Comparison of ENCODE assay signal across 8 mouse cellular contexts in the genomic region with DNA sequence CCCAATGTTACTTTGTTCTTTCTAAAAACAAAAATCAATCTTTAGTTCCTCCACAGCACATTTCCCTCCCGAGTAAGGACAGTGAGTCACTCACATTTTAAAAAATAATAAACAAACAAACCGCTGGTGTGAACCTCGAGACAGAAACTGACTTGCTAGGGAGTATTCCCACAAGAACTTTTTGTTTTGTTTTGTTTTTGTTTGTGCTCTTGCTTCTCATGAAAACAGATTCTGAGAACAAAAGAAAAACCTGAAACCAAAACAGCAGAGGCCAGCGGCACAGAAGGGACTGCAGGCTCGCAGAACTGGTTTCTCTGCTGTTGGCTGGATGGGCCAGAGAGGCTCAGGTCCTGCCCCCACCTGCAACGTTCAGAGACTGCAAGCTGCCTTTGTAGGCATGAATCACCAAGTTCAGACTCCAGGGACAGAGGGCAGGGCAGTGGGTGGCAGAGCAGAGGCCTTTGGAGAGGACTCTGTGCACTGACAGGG.
A peak's percentile ranks its signal among the peaks of the same experiment; 100 is the strongest.
DNase-seq lines count a peak whose midpoint lies in the region; ATAC-seq and TF ChIP-seq lines count a peak whose summit lies in the region.

No protein-coding gene starts in this region.

- H3K27me3 ChIP-seq in hindbrain, embryonic 13.5 days, result peaks cover 8% of the 10 kb centered on the region; the same call in 1 of the 2 replicates
- H3K27me3 ChIP-seq in limb, embryonic 14.5 days (ENCODE audit: control insufficient read depth, insufficient read depth, low read length), result no peaks in the 10 kb centered on the region

- peak; percentile 79 to 89 for DNase-seq in adrenal gland, adult (ENCODE audit: inconsistent age in 2 of 2, low spot score in 1 of 2)
- peak; percentile 46 for DNase-seq in embryo, embryonic 9.5 days (ENCODE audit: extremely low spot score)
- no peak for DNase-seq in limb, embryonic 14.5 days (ENCODE audit: low spot score)
- DNase-seq in ovary, postnatal 14 days (ENCODE audit: low spot score), result peak; percentile 36
- DNase-seq in thymus, postnatal 4 days, result no peak
- DNase-seq in cerebellum, adult 8-10 months, result no peak
- no peak for DNase-seq in frontal cortex, postnatal 36 days (ENCODE audit: low spot score in 2 of 2)

- H3K4me2 ChIP-seq in hindbrain, embryonic 13.5 days, result no peak overlapping the region
- H3K4me2 ChIP-seq in limb, embryonic 14.5 days (replicated peaks; ENCODE audit: low read depth, low read length, severe bottlenecking), result no peak overlapping the region

- H3K9ac ChIP-seq in hindbrain, embryonic 13.5 days, result no peak overlapping the region
- no peak overlapping the region for H3K9ac ChIP-seq in limb, embryonic 14.5 days (ENCODE audit: low read depth, low read length, severe bottlenecking)

- peak overlapping the region; percentile 52 for H3K27ac ChIP-seq in hindbrain, embryonic 13.5 days
- H3K27ac ChIP-seq in limb, embryonic 14.5 days (replicated peaks; ENCODE audit: low read depth, low read length), result peak overlapping the region; percentile 76

- H3K4me1 ChIP-seq in hindbrain, embryonic 13.5 days (replicated peaks), result peaks cover 47% of the 10 kb centered on the region
- H3K4me1 ChIP-seq in limb, embryonic 14.5 days (ENCODE audit: control insufficient read depth, insufficient read depth, low read length), result peaks cover 19% of the 10 kb centered on the region

- no peaks in the 10 kb centered on the region for H3K9me3 ChIP-seq in hindbrain, embryonic 13.5 days
- H3K9me3 ChIP-seq in limb, embryonic 14.5 days (ENCODE audit: control insufficient read depth, low read length), result no peaks in the 10 kb centered on the region

- ATAC-seq in hindbrain, embryonic 13.5 days (ENCODE audit: low FRiP score), result no peak
- ATAC-seq in limb, embryonic 14.5 days (ENCODE audit: low FRiP score, low read depth), result no peak

- no peaks in the 10 kb centered on the region for H3K36me3 ChIP-seq in hindbrain, embryonic 13.5 days
- H3K36me3 ChIP-seq in limb, embryonic 14.5 days (ENCODE audit: control insufficient read depth, insufficient read depth, low read length), result peaks cover 41% of the 10 kb centered on the region

- 18% methylated on average over 6 of the region's 6 CpGs for WGBS in hindbrain, embryonic 13.5 days
- 29% methylated on average over 6 of the region's 6 CpGs for WGBS in limb, embryonic 14.5 days

- H3K4me3 ChIP-seq in hindbrain, embryonic 13.5 days, result no peak overlapping the region
- no peak overlapping the region for H3K4me3 ChIP-seq in limb, embryonic 14.5 days (replicated peaks; ENCODE audit: low read length)

- TF ChIP-seq POLR2A in limb, embryonic 14.5 days (IDR thresholded peaks at IDR 0.05; ENCODE audit: borderline replicate concordance, extremely low read depth, insufficient read depth, insufficient read length), result no peak

Comparison
In these comparisons a context has a peak if more than half of its experiments do, and no peak if none do; other contexts are left out.
1. DNase-seq: peak in adrenal gland, adult (2 of 2), embryo, embryonic 9.5 days (single experiment) and ovary, postnatal 14 days (single experiment); none in limb, embryonic 14.5 days (single experiment), thymus, postnatal 4 days (single experiment), cerebellum, adult 8-10 months (single experiment) and frontal cortex, postnatal 36 days (0 of 2).